32 mouse cellular contexts compared by ENCODE assay signal in the genomic region with DNA sequence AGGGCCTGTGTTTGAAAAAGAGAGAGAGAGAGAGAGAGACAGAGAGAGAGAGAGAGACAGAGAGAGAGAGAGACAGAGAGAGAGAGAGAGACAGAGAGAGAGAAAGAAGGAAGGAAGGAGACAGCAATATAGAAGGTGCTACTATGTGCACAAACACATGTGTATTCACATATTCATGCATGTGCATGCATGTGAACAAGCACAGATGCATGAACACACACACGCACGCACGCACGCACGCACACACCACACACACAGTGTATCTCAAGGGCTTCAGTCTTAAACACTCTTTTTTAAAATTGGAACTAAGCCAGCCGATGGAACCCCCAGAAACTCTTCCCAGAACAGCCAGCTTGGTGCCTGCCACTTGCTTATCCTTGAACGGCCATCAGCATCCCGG. TPM values are rescaled to one million over a fixed set of nuclear protein-coding genes. Genes with fewer than 3 reads are reported as not detected.
DNase-seq lines count a peak whose midpoint lies in the region; ATAC-seq and TF ChIP-seq lines count a peak whose summit lies in the region.
"Had no signal": no experiment of that assay in that cellular context is flagged by ENCODE, and none has a peak within 500 bp of the region (broad histone marks: within the 10 kb centered on the region; RNA-seq: fewer than 3 reads in every experiment).

No protein-coding gene starts in this region.

- H3K36me3 ChIP-seq in liver, embryonic 11.5 days (ENCODE audit: control insufficient read depth, insufficient read depth, low read length), result no peaks in the 10 kb centered on the region
- no peaks in the 10 kb centered on the region for H3K36me3 ChIP-seq in liver, postnatal 0 days (replicated peaks; ENCODE audit: insufficient read depth, low read length)
- peaks cover 20 to 44% of the 10 kb centered on the region in 2 experiments for H3K36me3 ChIP-seq in CH12.LX (replicated peaks in 1 of 2; ENCODE audit: control insufficient read depth in 1 of 2, insufficient read depth in 1 of 2, low read length in 1 of 2)
- H3K36me3 ChIP-seq in small intestine, adult 2 months (ENCODE audit: control insufficient read depth, insufficient read depth, low read length), result no peaks in the 10 kb centered on the region
- H3K36me3 ChIP-seq: embryonic facial prominence, embryonic 12.5 days; embryonic facial prominence, embryonic 15.5 days; heart, embryonic 12.5 days; heart, embryonic 15.5 days; hindbrain, embryonic 10.5 days; hindbrain, embryonic 13.5 days had no signal

- no peaks in the 10 kb centered on the region for H3K9me3 ChIP-seq in liver, embryonic 11.5 days (ENCODE audit: control insufficient read depth, low read length)
- no peaks in the 10 kb centered on the region for H3K9me3 ChIP-seq in liver, postnatal 0 days (ENCODE audit: low read length)
- H3K9me3 ChIP-seq in CH12.LX (replicated peaks; ENCODE audit: low read length), result peaks cover 28% of the 10 kb centered on the region
- H3K9me3 ChIP-seq: embryonic facial prominence, embryonic 12.5 days; embryonic facial prominence, embryonic 15.5 days; heart, embryonic 12.5 days; heart, embryonic 15.5 days; hindbrain, embryonic 10.5 days; hindbrain, embryonic 13.5 days had no signal

- no peak for DNase-seq in liver, embryonic 11.5 days (ENCODE audit: low spot score)
- DNase-seq in liver, postnatal 0 days, result no peak
- DNase-seq in CH12.LX (ENCODE audit: extremely low read depth), result no peak
- no peak for DNase-seq in adrenal gland, postnatal 14 days
- DNase-seq: adrenal gland, adult 8-10 months; adrenal gland, postnatal 36 days; cerebellum, adult 11 months; cerebellum, adult 2 months; cerebellum, adult 9-11 months; cerebellum, postnatal 25 days; forebrain, postnatal 0 days; gastrocnemius, adult 2 months; gastrocnemius, postnatal 14 days; heart, adult 18-20 months; heart, postnatal 10 days; heart, postnatal 36 days had no signal

- in situ Hi-C loops in CH12.LX (cut with MboI; ENCODE audit: low pct_ligation_motif_present, low pct_unique_long_range_greater_than_20kb, low sequenced_read_pairs), result no loop called here

- peak overlapping the region; percentile 48; the same call in 1 of the 2 replicates for H3K9ac ChIP-seq in liver, embryonic 11.5 days (ENCODE audit: low read depth, low read length)
- no peak overlapping the region for H3K9ac ChIP-seq in liver, postnatal 0 days (replicated peaks)
- peak overlapping the region; percentile 97 for H3K9ac ChIP-seq in CH12.LX (ENCODE audit: insufficient read depth, low read depth)
- H3K9ac ChIP-seq: embryonic facial prominence, embryonic 12.5 days; embryonic facial prominence, embryonic 15.5 days; forebrain, postnatal 0 days; heart, embryonic 12.5 days; heart, embryonic 15.5 days; hindbrain, embryonic 13.5 days had no signal

- TF ChIP-seq POLR2A in CH12.LX (IDR thresholded peaks at IDR 0.05; ENCODE audit: low read depth, low read length), result 0 out of 2 replicates have a peak, but pooled peaks have one; percentile 25
- no peak for TF ChIP-seq POLR2A in bone marrow, adult 2 months (IDR thresholded peaks at IDR 0.05; ENCODE audit: borderline replicate concordance, control insufficient read depth, low read depth, low read length)
- no peak for TF ChIP-seq POLR2A in small intestine, adult 2 months (IDR thresholded peaks at IDR 0.05; ENCODE audit: low read depth, low read length)

- 88% methylated on average over 8 of the region's 8 CpGs for WGBS in liver, embryonic 11.5 days
- WGBS in liver, postnatal 0 days (ENCODE audit: insufficient replicate concordance), result 90% methylated on average over 8 of the region's 8 CpGs
- 83% methylated on average over 8 of the region's 8 CpGs for WGBS in bone marrow, adult 2 months
- WGBS in small intestine, adult 2 months, result 92% methylated on average over 8 of the region's 8 CpGs

- 0 out of 2 replicates have a peak overlapping the region, but pooled peaks have one; percentile 7 for H3K4me3 ChIP-seq in liver, embryonic 11.5 days (ENCODE audit: low read depth, low read length)
- no peak overlapping the region for H3K4me3 ChIP-seq in liver, postnatal 0 days (ENCODE audit: low read depth, low read length)
- peak overlapping the region; percentile 64 to 88 (median 69) for H3K4me3 ChIP-seq in CH12.LX (replicated peaks in 1 of 3; ENCODE audit: low read depth in 2 of 3, low read length in 2 of 3, poor library complexity in 1 of 3)
- peak overlapping the region; percentile 53 for H3K4me3 ChIP-seq in bone marrow, adult 2 months (replicated peaks; ENCODE audit: control insufficient read depth, low read depth, low read length)
- peak overlapping the region; percentile 11; the same call in 1 of the 2 replicates for H3K4me3 ChIP-seq in small intestine, adult 2 months (ENCODE audit: low read depth, low read length)
- H3K4me3 ChIP-seq: embryonic facial prominence, embryonic 12.5 days; embryonic facial prominence, embryonic 15.5 days; gastrocnemius, adult 2 months; heart, embryonic 12.5 days; heart, embryonic 15.5 days; hindbrain, embryonic 10.5 days; hindbrain, embryonic 13.5 days had no signal

- peak overlapping the region; percentile 64 for H3K27ac ChIP-seq in liver, embryonic 11.5 days (ENCODE audit: low read depth, low read length)
- no peak overlapping the region for H3K27ac ChIP-seq in liver, postnatal 0 days (ENCODE audit: low read depth)
- H3K27ac ChIP-seq in CH12.LX (ENCODE audit: insufficient read depth, low read depth), result peak overlapping the region; percentile 86
- H3K27ac ChIP-seq in bone marrow, adult 2 months (ENCODE audit: control insufficient read depth, insufficient read depth, low read depth, low read length, poor library complexity), result no peak overlapping the region
- no peak overlapping the region for H3K27ac ChIP-seq in small intestine, adult 2 months (ENCODE audit: insufficient read depth, low read depth, low read length)
- H3K27ac ChIP-seq: embryonic facial prominence, embryonic 12.5 days; embryonic facial prominence, embryonic 15.5 days; gastrocnemius, adult 2 months; heart, embryonic 15.5 days; hindbrain, embryonic 10.5 days; hindbrain, embryonic 13.5 days had no signal

- dilution Hi-C loops in CH12.LX (cut with MboI; ENCODE audit: extremely low pct_ligation_motif_present, extremely low pct_unique_long_range_greater_than_20kb, low sequenced_read_pairs), result no loop called here

- TF ChIP-seq EP300 in liver, postnatal 0 days (IDR thresholded peaks at IDR 0.05; ENCODE audit: low read depth), result no peak
- no peak for TF ChIP-seq EP300 in CH12.LX (IDR thresholded peaks at IDR 0.05; ENCODE audit: low read length)

- H3K79me2 ChIP-seq in CH12.LX (replicated peaks; ENCODE audit: control insufficient read depth, extremely low read depth, insufficient read depth, poor library complexity, severe bottlenecking), result peaks cover 25% of the 10 kb centered on the region

- H3K4me2 ChIP-seq in liver, embryonic 11.5 days, result peak overlapping the region; percentile 54
- H3K4me2 ChIP-seq in liver, postnatal 0 days (ENCODE audit: low read depth, low read length), result no peak overlapping the region
- peak overlapping the region; percentile 79 for H3K4me2 ChIP-seq in CH12.LX (ENCODE audit: insufficient read depth, low read depth, poor library complexity, severe bottlenecking)
- H3K4me2 ChIP-seq: embryonic facial prominence, embryonic 12.5 days; embryonic facial prominence, embryonic 15.5 days; heart, embryonic 12.5 days; heart, embryonic 15.5 days; hindbrain, embryonic 13.5 days had no signal

- ATAC-seq in liver, embryonic 11.5 days (replicated peaks; ENCODE audit: low FRiP score), result no peak
- no peak for ATAC-seq in liver, postnatal 0 days
- ATAC-seq in megakaryocyte-erythroid progenitor cell, adult 5-6 weeks (replicated peaks; ENCODE audit: low FRiP score, low TSS enrichment, poor library complexity, severe bottlenecking), result no peak
- ATAC-seq: activated CD4-positive, CD25-positive, alpha-beta regulatory T cell, adult 4 months; forebrain, embryonic 14.5 days; forebrain, postnatal 0 days; hindbrain, embryonic 16.5 days had no signal

- H3K27me3 ChIP-seq in liver, embryonic 11.5 days (replicated peaks; ENCODE audit: control insufficient read depth, insufficient read depth, low read length), result no peaks in the 10 kb centered on the region
- H3K27me3 ChIP-seq in liver, postnatal 0 days (ENCODE audit: insufficient read depth, low read length), result no peaks in the 10 kb centered on the region
- no peaks in the 10 kb centered on the region for H3K27me3 ChIP-seq in CH12.LX (replicated peaks)
- H3K27me3 ChIP-seq in small intestine, adult 2 months (ENCODE audit: control insufficient read depth, insufficient read depth, low read length), result no peaks in the 10 kb centered on the region
- H3K27me3 ChIP-seq: embryonic facial prominence, embryonic 12.5 days; embryonic facial prominence, embryonic 15.5 days; heart, embryonic 12.5 days; heart, embryonic 15.5 days; hindbrain, embryonic 13.5 days had no signal

- TF ChIP-seq RAD21 in CH12.LX (IDR thresholded peaks at IDR 0.05; ENCODE audit: low read depth, low read length), result no peak

- TF ChIP-seq CTCF in liver, postnatal 0 days (IDR thresholded peaks at IDR 0.05; ENCODE audit: low read depth), result no peak
- TF ChIP-seq CTCF in CH12.LX (conservative IDR thresholded peaks at IDR 0.05 in 1 of 2, IDR thresholded peaks at IDR 0.05 in 1 of 2; ENCODE audit: low read depth in 2 of 2, low read length in 2 of 2), result no peak
- TF ChIP-seq CTCF in bone marrow, adult 2 months (IDR thresholded peaks at IDR 0.05; ENCODE audit: control insufficient read depth, insufficient read depth, low read length), result no peak
- TF ChIP-seq CTCF in small intestine, adult 2 months (IDR thresholded peaks at IDR 0.05; ENCODE audit: extremely low read depth, insufficient read length, insufficient replicate concordance, low read depth, low read length), result no peak

- peaks cover 43% of the 10 kb centered on the region for H3K4me1 ChIP-seq in liver, embryonic 11.5 days (replicated peaks; ENCODE audit: control insufficient read depth, insufficient read depth, low read length)
- peaks cover 6% of the 10 kb centered on the region for H3K4me1 ChIP-seq in liver, postnatal 0 days (ENCODE audit: insufficient read depth)
- peaks cover 22 to 47% of the 10 kb centered on the region in 2 experiments for H3K4me1 ChIP-seq in CH12.LX (ENCODE audit: control insufficient read depth in 1 of 2, insufficient read depth in 2 of 2)
- H3K4me1 ChIP-seq in bone marrow, adult 2 months (ENCODE audit: control insufficient read depth, insufficient read depth, low read length), result no peaks in the 10 kb centered on the region
- H3K4me1 ChIP-seq in small intestine, adult 2 months (ENCODE audit: control insufficient read depth, insufficient read depth, insufficient read length, low read length), result no peaks in the 10 kb centered on the region
- H3K4me1 ChIP-seq: embryonic facial prominence, embryonic 12.5 days; embryonic facial prominence, embryonic 15.5 days; heart, embryonic 15.5 days; hindbrain, embryonic 13.5 days had no signal

RNA-seq across cellular contexts. Expression of gene Il4, which starts 2.9 kb away (rescaled TPM):
- 1.9 and 3.2 TPM in 2 replicates for polyA plus RNA-seq in liver, embryonic 11.5 days (2014; fragmentation: Nextera tagmentation; extraction: Ambion mirVana)
- 0.28 TPM in 1 of 2 replicates, not detected in the other for polyA plus RNA-seq in liver, postnatal 0 days (2015; fragmentation: Nextera tagmentation; extraction: Ambion mirVana)
- total RNA-seq in CH12.LX (2012; rRNA removed) (26.3 and 35.6 TPM in 2 replicates), CH12.LX (2014; rRNA removed) (75.5 and 83.1 TPM in 2 replicates)
- polyA plus RNA-seq in CH12.LX (2012; ENCODE audit: insufficient read length, low read depth), result 19.5 and 24.5 TPM in 2 replicates
- not detected in 2 replicates for polyA plus RNA-seq in bone marrow, adult 2 months (2011; ENCODE audit: insufficient read depth, insufficient read length, low replicate concordance, missing spikeins)
- polyA plus RNA-seq in small intestine, adult 2 months (2012; rRNA removed), result not detected in 2 replicates
- not detected in 2 replicates for total RNA-seq in megakaryocyte-erythroid progenitor cell, adult 5-6 weeks (2014; fragmentation: Nextera tagmentation)
- 3.5 and 5.0 TPM in 2 replicates for total RNA-seq in megakaryocyte-erythroid progenitor cell, adult 5-6 weeks (2017)
- not detected in 2 replicates for total RNA-seq in adrenal gland, postnatal 14 days (2021)
- total RNA-seq: adrenal gland, adult 8-10 months; adrenal gland, postnatal 36 days; forebrain, postnatal 0 days; gastrocnemius, adult 2 months; gastrocnemius, postnatal 14 days; heart, adult 18-20 months; heart, postnatal 10 days; heart, postnatal 36 days had no signal
- polyA plus RNA-seq: cerebellum, adult 2 months; frontal cortex, adult 2 months; gonadal fat pad, adult 2 months had no signal

RNA-seq across cellular contexts. Expression of gene Il13, which starts 18.9 kb away (rescaled TPM):
- polyA plus RNA-seq in liver, embryonic 11.5 days (2014; fragmentation: Nextera tagmentation; extraction: Ambion mirVana), result not detected in 2 replicates
- not detected in 2 replicates for polyA plus RNA-seq in liver, postnatal 0 days (2015; fragmentation: Nextera tagmentation; extraction: Ambion mirVana)
- 1.8 and 2.8 TPM in 2 replicates for total RNA-seq in CH12.LX (2012; rRNA removed)
- 3.4 and 4.8 TPM in 2 replicates for total RNA-seq in CH12.LX (2014; rRNA removed)
- 2.8 and 3.6 TPM in 2 replicates for polyA plus RNA-seq in CH12.LX (2012; ENCODE audit: insufficient read length, low read depth)
- not detected in 2 replicates for polyA plus RNA-seq in bone marrow, adult 2 months (2011; ENCODE audit: insufficient read depth, insufficient read length, low replicate concordance, missing spikeins)
- polyA plus RNA-seq in small intestine, adult 2 months (2012; rRNA removed), result 0.30 and 0.41 TPM in 2 replicates
- not detected in 2 replicates for total RNA-seq in megakaryocyte-erythroid progenitor cell, adult 5-6 weeks (2014; fragmentation: Nextera tagmentation)
- not detected in 2 replicates for total RNA-seq in megakaryocyte-erythroid progenitor cell, adult 5-6 weeks (2017)
- total RNA-seq in adrenal gland, postnatal 14 days (2021), result not detected in 2 replicates
- total RNA-seq: adrenal gland, adult 8-10 months; adrenal gland, postnatal 36 days; common myeloid progenitor, adult 5-6 weeks; forebrain, postnatal 0 days; gastrocnemius, adult 2 months; gastrocnemius, postnatal 14 days; heart, adult 18-20 months; heart, postnatal 10 days; heart, postnatal 36 days had no signal
- polyA plus RNA-seq: activated CD4-positive, CD25-positive, alpha-beta regulatory T cell, adult 4 months; cerebellum, adult 2 months; embryonic facial prominence, embryonic 12.5 days; embryonic facial prominence, embryonic 15.5 days; forebrain, embryonic 11.5 days; forebrain, embryonic 14.5 days; forebrain, postnatal 0 days; frontal cortex, adult 2 months; heart, embryonic 12.5 days; heart, embryonic 15.5 days; hindbrain, embryonic 10.5 days; hindbrain, embryonic 13.5 days; hindbrain, embryonic 16.5 days had no signal

RNA-seq across cellular contexts. Expression of gene Kif3a, which starts 48.4 kb away (rescaled TPM):
- 22.3 and 27.4 TPM in 2 replicates for polyA plus RNA-seq in liver, embryonic 11.5 days (2014; fragmentation: Nextera tagmentation; extraction: Ambion mirVana)
- 5.3 and 7.1 TPM in 2 replicates for polyA plus RNA-seq in liver, postnatal 0 days (2015; fragmentation: Nextera tagmentation; extraction: Ambion mirVana)
- total RNA-seq in CH12.LX (2012; rRNA removed), result 11.3 and 18.3 TPM in 2 replicates
- total RNA-seq in CH12.LX (2014; rRNA removed), result 7.7 and 8.9 TPM in 2 replicates
- 26.5 and 27.9 TPM in 2 replicates for polyA plus RNA-seq in CH12.LX (2012; ENCODE audit: insufficient read length, low read depth)
- 3.7 and 4.5 TPM in 2 replicates for polyA plus RNA-seq in bone marrow, adult 2 months (2011; ENCODE audit: insufficient read depth, insufficient read length, low replicate concordance, missing spikeins)
- polyA plus RNA-seq in small intestine, adult 2 months (2012; rRNA removed), result 0.72 and 0.89 TPM in 2 replicates
- total RNA-seq in megakaryocyte-erythroid progenitor cell, adult 5-6 weeks (2014; fragmentation: Nextera tagmentation), result 14.4 and 14.6 TPM in 2 replicates
- 20.0 and 21.9 TPM in 2 replicates for total RNA-seq in megakaryocyte-erythroid progenitor cell, adult 5-6 weeks (2017)
- total RNA-seq in adrenal gland, postnatal 14 days (2021), result 28.0 and 31.0 TPM in 2 replicates

Comparison
In these comparisons a context has a peak if more than half of its experiments do, and no peak if none do; other contexts are left out.
1. H3K27ac ChIP-seq: peak in liver, embryonic 11.5 days (single experiment) and CH12.LX (single experiment); none in liver, postnatal 0 days (single experiment), bone marrow, adult 2 months (single experiment) and small intestine, adult 2 months (single experiment).